Mouse (Mus musculus) intestine, embryonic 15.5 days (tissue): ENCODE measurements at regions not wholly inside any gene's neighbourhood (a gene's known extent, or its start where the extent isn't known, plus 50 kb on each side); places are given as distances from the start of the nearest gene placed in this dataset.

Source experiments
- ATAC-seq: fragments of 200-750 bp; cut with Nextera tagmentation; 2 replicates; pipeline ENCODE4 v1.8.0; 2017; ENCODE audit warnings: moderate TSS enrichment, moderate library complexity
- H3K27ac ChIP-seq: fragments of 300-500 bp; sonication (generic); 2 replicates; pipeline ENCODE4 v1.5.1; 2015; ENCODE audit warnings: mild to moderate bottlenecking, inconsistent platforms
- H3K27me3 ChIP-seq: fragments of 300-500 bp; sonication (generic); replicated peaks from 2 replicates; pipeline ENCODE4 v1.6.1; 2015; ENCODE audit warnings: inconsistent platforms
- H3K36me3 ChIP-seq: fragments of 300-500 bp; sonication (generic); 2 replicates; pipeline ENCODE4 v1.6.1; 2015; ENCODE audit warnings: inconsistent platforms
- H3K4me1 ChIP-seq: fragments of 300-500 bp; sonication (generic); replicated peaks from 2 replicates; pipeline ENCODE4 v1.6.1; 2015; ENCODE audit warnings: inconsistent platforms
- H3K4me2 ChIP-seq: fragments of 300-500 bp; sonication (generic); replicated peaks from 2 replicates; pipeline ENCODE4 v1.6.1; 2015; ENCODE audit warnings: mild to moderate bottlenecking, inconsistent platforms
- H3K4me3 ChIP-seq: fragments of 300-500 bp; sonication (generic); replicated peaks from 2 replicates; pipeline ENCODE4 v1.5.1; 2015; ENCODE audit warnings: inconsistent platforms
- H3K9ac ChIP-seq: fragments of 300-500 bp; sonication (generic); 2 replicates; pipeline ENCODE4 v1.6.1; 2015; ENCODE audit warnings: inconsistent platforms
- H3K9me3 ChIP-seq: fragments of 300-500 bp; sonication (generic); 2 replicates; pipeline ENCODE4 v1.6.1; 2016; ENCODE audit warnings: inconsistent platforms
- WGBS: fragments of 180-500 bp; shearing (Covaris S2); methylation state at CpG from one replicate; pipeline ENCODE4 v1.1.7; 2015; 5-methylcytosine and 5-hydroxymethylcytosine counted together

DNA sequence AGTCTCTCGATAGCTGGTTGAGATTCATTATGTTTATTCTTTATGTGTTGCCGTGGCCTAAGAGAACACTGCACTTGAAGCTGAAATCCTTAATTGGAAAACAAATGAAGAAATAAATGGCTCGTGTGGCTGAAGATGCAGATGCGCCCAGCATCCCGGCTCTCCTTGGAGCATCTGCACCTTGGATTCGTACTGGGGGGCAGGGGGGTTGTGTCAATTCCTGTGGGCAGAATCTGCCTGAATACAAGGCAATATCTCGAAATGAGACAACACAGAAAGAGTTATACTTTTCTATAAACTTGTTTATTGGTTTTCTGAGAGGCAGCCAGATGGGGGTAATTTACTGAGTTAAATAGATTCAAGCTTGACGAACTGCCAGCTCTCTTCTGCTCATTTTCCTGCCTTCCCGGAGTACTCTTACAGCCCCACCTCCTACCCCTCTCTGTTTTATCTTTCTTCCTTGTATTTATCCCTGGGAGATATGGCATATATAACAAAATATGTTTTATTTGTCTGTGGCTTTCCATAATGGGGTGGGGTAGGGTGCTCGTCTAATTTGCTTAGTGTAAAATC lies 229.1 kb downstream of the Pmp22 start:
- Histone ChIP-seq H3K36me3 (no peaks in the 10 kb centered on the region), H3K4me1 (no peaks in the 10 kb centered on the region), H3K9me3 (no peaks in the 10 kb centered on the region), H3K9ac (no peak overlapping the region), H3K27me3 (no peaks in the 10 kb centered on the region), H3K27ac (no peak overlapping the region), H3K4me2 (no peak overlapping the region), H3K4me3 (no peak overlapping the region)
- WGBS: 64% methylated on average over 10 of the region's 10 CpGs
- no peak for ATAC-seq

DNA sequence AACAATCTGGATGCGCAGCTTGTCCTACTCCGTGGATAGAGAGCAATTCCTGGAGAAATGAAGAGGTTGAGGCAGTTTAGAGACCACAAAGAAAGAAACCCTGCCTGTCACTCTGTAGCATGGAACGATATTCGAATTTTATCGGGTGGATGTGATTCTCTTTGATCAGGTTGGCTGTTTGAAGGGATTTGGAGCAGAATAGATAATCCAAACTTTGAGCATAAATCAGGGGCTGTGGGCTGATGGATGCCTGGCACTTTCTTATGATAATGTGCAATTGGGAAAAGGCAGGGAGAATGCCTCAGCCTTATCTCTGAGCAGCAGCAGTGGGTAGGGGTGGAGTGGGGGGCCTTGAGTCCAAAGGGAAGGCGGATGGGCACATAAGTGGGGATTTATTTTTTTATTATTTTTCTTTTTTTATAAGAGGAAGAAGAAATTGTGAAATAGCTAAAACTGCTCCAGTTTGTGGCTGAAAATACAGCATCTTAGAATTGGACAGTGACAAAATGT lies 239.0 kb downstream of the Pmp22 start:
- H3K4me3 ChIP-seq: no peak overlapping the region
- no peak overlapping the region for H3K4me2 ChIP-seq
- 88% methylated on average over 6 of the region's 6 CpGs for WGBS
- no peaks in the 10 kb centered on the region for H3K27me3 ChIP-seq
- no peaks in the 10 kb centered on the region for H3K9me3 ChIP-seq
- H3K4me1 ChIP-seq: no peaks in the 10 kb centered on the region
- H3K36me3 ChIP-seq: no peaks in the 10 kb centered on the region
- H3K9ac ChIP-seq: no peak overlapping the region
- no peak overlapping the region for H3K27ac ChIP-seq
- ATAC-seq: no peak

DNA sequence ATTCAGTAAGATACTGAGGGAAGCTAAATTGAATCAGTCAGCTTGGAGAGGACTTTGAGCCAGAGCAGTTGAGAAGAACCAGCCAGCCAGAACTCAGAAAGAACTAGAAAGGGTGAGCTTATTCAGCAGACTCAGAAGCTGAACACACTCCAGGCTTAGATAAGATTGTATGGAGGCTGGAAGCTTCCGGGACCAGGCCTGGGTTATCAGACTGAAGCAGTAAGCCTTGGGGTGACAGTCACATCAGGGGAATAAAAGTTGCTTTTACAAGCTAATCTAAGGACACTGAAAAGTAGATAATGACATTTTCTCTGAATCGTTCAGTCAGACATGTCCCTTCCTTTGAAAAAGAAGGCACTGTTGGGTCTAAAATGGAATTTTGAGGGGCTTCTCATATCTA lies 240.7 kb downstream of the Pmp22 start:
- Histone ChIP-seq H3K4me2 (no peak overlapping the region), H3K36me3 (no peaks in the 10 kb centered on the region), H3K4me3 (no peak overlapping the region), H3K27me3 (no peaks in the 10 kb centered on the region), H3K27ac (no peak overlapping the region), H3K4me1 (no peaks in the 10 kb centered on the region), H3K9me3 (no peaks in the 10 kb centered on the region), H3K9ac (no peak overlapping the region)
- WGBS: 74% methylated on average over 2 of the region's 2 CpGs
- ATAC-seq: no peak

DNA sequence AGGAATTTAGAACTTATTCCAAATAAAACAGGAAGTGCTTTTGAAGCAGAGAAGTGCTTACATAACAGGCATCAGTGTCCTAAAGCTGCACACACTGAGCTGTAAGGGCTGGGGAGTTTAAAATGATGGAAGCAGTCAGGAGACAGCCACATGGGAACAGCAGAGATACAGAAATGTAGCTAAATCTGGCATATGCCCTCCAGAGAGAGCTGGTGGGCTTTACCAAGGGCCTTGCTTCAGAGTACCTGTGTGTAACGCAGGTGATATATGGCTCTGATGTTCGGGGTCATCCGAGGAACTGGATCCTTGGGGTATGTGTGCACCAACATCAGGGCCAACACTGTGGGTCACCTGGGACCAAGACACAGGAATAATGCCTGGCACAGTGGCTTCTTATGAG lies 247.5 kb downstream of the Pmp22 start:
- no peak overlapping the region for H3K4me3 ChIP-seq
- H3K9me3 ChIP-seq: no peaks in the 10 kb centered on the region
- no peaks in the 10 kb centered on the region for H3K36me3 ChIP-seq
- WGBS: 90% methylated on average over 3 of the region's 3 CpGs
- no peak overlapping the region for H3K27ac ChIP-seq
- no peaks in the 10 kb centered on the region for H3K4me1 ChIP-seq
- no peak for ATAC-seq
- H3K9ac ChIP-seq: no peak overlapping the region
- H3K4me2 ChIP-seq: no peak overlapping the region
- H3K27me3 ChIP-seq: no peaks in the 10 kb centered on the region

DNA sequence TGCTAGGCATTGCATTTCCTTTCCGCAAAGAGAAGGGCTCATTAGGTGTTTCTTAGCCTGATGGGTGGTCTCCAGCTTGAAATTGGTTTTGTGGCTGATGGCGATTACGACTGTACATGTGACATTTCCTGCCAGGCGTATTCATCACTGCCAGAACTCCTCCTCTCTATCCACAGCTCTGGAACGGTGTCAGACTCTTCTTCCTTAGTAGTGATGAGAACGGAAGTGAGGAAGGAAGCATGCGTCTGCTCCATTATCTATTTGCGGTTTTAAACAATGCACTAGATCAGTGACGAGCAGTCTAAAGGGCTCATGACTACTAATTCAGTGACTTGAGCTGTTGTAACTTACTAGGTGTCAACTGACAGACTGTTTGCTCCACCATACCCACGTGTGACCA lies 248.2 kb downstream of the Pmp22 start:
- no peaks in the 10 kb centered on the region for H3K9me3 ChIP-seq
- H3K4me3 ChIP-seq: no peak overlapping the region
- ATAC-seq: no peak
- no peaks in the 10 kb centered on the region for H3K36me3 ChIP-seq
- H3K4me1 ChIP-seq: no peaks in the 10 kb centered on the region
- WGBS: 64% methylated on average over 10 of the region's 10 CpGs
- no peak overlapping the region for H3K9ac ChIP-seq
- H3K27ac ChIP-seq: no peak overlapping the region
- no peak overlapping the region for H3K4me2 ChIP-seq
- no peaks in the 10 kb centered on the region for H3K27me3 ChIP-seq

DNA sequence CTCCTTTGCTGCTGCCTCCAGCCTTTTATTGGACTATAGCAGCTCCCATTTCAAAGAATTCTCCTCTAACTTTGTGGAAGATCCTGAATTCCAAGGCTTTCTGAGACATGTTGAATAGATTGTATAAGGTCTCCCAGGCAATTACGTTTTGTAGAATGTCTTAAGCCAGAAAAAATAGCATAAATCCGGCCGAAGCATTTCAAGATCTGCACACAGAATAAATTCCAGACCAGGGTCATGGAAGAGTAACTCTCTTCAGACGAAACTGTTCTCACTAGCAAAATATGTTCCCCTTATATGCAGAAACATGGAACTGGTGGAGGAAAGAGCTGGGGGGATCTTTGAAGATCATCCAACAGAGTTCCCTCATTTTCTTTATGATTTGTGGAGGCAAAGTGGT lies 259.5 kb downstream of the Pmp22 start:
- Histone ChIP-seq H3K36me3 (no peaks in the 10 kb centered on the region), H3K4me3 (no peak overlapping the region), H3K27ac (no peak overlapping the region), H3K4me1 (no peaks in the 10 kb centered on the region), H3K9ac (no peak overlapping the region), H3K4me2 (no peak overlapping the region), H3K9me3 (no peaks in the 10 kb centered on the region), H3K27me3 (no peaks in the 10 kb centered on the region)
- 67% methylated on average over 4 of the region's 4 CpGs for WGBS
- ATAC-seq: no peak

DNA sequence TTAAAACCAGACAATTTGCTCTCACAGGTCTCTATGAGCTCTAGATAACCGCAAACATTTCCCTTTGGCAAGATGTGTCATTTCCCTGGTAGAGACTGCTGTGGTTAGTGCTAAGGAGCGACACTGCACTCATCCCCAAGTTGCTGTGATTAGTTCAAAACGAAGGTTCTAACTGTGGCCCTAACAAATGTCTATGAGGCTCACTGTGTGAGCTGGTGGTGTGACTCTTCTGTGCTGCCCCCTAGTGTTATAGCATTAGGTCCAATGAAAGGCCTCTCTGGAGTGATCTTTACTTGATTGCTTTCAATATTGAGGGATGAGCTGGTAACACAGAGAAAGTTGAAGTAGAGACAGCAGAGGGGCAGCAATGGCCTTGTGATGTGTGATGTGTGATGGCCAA lies 262.7 kb downstream of the Pmp22 start:
- Histone ChIP-seq H3K4me2 (no peak overlapping the region), H3K27me3 (no peaks in the 10 kb centered on the region), H3K4me1 (no peaks in the 10 kb centered on the region), H3K4me3 (no peak overlapping the region), H3K9ac (no peak overlapping the region), H3K9me3 (no peaks in the 10 kb centered on the region), H3K27ac (no peak overlapping the region), H3K36me3 (no peaks in the 10 kb centered on the region)
- ATAC-seq: no peak
- WGBS: 61% methylated on average over 3 of the region's 3 CpGs

DNA sequence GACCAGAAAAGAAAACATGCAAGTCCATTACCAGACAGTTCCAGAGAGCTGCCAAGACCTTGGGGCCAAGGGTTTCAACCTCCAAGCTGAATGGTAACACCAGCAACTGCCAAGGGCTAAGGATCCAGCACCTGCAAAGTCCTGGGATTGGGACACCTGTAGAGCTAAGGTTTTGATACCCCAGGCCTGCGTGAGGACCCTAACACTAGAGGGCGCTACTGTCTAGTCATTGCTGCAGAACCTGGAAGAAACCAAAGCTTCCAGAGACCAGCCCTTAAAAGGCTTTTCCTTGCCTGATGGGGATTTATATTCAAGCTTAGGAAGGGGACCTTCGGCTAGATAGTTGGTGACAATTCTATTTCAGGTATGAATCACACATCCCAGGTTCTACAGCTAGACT lies 263.6 kb downstream of the Pmp22 start:
- Histone ChIP-seq H3K27ac (no peak overlapping the region), H3K4me1 (no peaks in the 10 kb centered on the region), H3K4me2 (no peak overlapping the region), H3K9ac (no peak overlapping the region), H3K27me3 (no peaks in the 10 kb centered on the region), H3K4me3 (no peak overlapping the region), H3K9me3 (no peaks in the 10 kb centered on the region), H3K36me3 (no peaks in the 10 kb centered on the region)
- ATAC-seq: no peak
- 69% methylated on average over 3 of the region's 3 CpGs for WGBS

DNA sequence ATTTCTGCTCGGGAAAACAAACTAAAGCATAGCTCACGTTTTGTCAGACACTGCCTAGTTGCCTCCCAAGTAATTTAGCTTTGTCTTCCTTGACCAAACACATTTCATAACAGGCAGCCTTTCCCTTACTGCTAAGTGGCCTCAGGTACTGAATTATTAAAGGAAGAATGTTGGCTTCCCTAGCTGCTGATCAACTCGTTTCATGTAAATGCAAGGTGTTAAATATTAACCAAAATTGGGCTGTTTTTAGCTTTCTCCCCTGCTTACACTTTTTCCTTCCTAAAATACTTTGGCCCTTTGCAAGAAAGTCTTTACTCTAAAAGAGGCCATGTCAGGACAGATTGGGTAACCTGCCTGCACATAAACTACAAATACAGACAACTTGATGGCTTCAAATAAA lies 265.4 kb downstream of the Pmp22 start:
- Histone ChIP-seq H3K9me3 (no peaks in the 10 kb centered on the region), H3K4me1 (no peaks in the 10 kb centered on the region), H3K27ac (no peak overlapping the region), H3K9ac (no peak overlapping the region), H3K36me3 (no peaks in the 10 kb centered on the region), H3K4me3 (no peak overlapping the region), H3K27me3 (no peaks in the 10 kb centered on the region), H3K4me2 (no peak overlapping the region)
- no peak for ATAC-seq
- WGBS: 32% methylated on average over 3 of the region's 3 CpGs

DNA sequence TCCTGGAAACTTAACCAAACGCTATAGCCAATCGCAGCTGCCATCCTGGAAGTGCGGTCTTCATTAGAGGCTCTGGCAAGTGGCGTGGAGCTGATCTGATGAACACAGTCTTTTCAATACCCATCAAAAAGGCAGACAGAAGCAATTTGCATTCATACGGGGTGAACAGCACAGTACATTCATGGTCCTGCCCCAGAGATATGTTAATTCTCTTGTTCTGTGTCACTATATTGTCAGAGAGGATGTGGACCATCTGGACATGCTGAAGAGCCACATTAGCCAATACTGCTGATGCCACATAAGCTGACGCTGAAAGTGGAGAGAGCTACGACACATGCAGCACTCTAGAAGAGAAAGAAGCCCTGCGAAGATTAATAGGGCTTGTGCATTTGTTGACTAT lies 267.6 kb downstream of the Pmp22 start:
- Histone ChIP-seq H3K27me3 (no peaks in the 10 kb centered on the region), H3K9me3 (no peaks in the 10 kb centered on the region), H3K4me1 (no peaks in the 10 kb centered on the region), H3K4me3 (no peak overlapping the region), H3K36me3 (no peaks in the 10 kb centered on the region), H3K27ac (no peak overlapping the region), H3K9ac (no peak overlapping the region), H3K4me2 (no peak overlapping the region)
- no peak for ATAC-seq
- 70% methylated on average over 8 of the region's 8 CpGs for WGBS

DNA sequence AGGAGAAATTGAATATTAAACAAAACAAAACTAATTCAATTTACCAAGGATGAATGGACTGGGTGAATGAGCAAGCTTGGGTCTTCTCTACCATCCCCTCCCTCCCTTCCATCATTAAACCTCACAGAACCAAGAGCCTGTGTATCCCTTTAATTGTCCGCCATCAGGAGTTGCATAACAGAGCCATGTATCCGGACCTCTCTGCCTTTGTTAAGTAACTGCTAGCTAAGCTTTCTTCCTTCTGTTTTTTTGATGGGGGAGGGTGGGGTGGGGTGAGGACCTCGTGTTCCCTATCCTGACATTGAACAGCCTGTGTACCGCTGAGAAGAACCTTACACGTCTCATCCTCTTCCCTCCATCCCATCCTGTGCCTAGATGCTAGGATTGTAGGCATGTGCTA lies 274.0 kb downstream of the Pmp22 start:
- no peak for ATAC-seq

DNA sequence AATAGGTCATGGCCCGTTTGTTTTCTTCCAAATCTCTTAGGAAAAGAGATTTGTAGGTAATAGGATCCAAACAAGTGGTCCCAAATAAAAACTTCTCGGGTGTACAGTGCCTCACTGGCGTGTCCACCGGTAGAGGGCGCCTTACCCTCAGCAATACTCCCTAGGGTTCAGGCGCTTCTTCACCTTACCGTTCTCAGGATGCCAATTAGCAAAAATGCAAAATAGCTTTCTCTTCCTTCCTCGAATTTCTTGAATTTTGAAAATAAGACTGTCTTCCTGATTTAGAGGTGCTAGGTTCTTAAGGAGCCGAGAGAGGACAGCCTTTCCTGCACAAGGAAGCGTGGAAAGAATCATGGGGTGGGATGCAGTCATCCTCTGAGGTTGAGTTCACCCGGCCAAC lies 275.9 kb downstream of the Pmp22 start:
- H3K9ac ChIP-seq: no peak overlapping the region
- H3K9me3 ChIP-seq: no peaks in the 10 kb centered on the region
- H3K4me2 ChIP-seq: no peak overlapping the region
- 17% methylated on average over 11 of the region's 11 CpGs for WGBS
- H3K36me3 ChIP-seq: no peaks in the 10 kb centered on the region
- no peaks in the 10 kb centered on the region; the same call in 1 of the 2 replicates for H3K27me3 ChIP-seq
- H3K4me1 ChIP-seq: no peaks in the 10 kb centered on the region
- peak; percentile 66; the same call in 1 of the 2 replicates for ATAC-seq
- no peak overlapping the region for H3K27ac ChIP-seq
- H3K4me3 ChIP-seq: no peak overlapping the region

More for the DNA sequence above, 274.0 kb downstream of the Pmp22 start:
- 67% methylated on average over 5 of the region's 5 CpGs for WGBS
- no peaks in the 10 kb centered on the region for H3K4me1 ChIP-seq
- H3K36me3 ChIP-seq: no peaks in the 10 kb centered on the region
- H3K4me2 ChIP-seq: no peak overlapping the region
- H3K9ac ChIP-seq: no peak overlapping the region
- H3K27me3 ChIP-seq: no peaks in the 10 kb centered on the region; the same call in 1 of the 2 replicates
- H3K4me3 ChIP-seq: no peak overlapping the region
- H3K9me3 ChIP-seq: no peaks in the 10 kb centered on the region
- no peak overlapping the region for H3K27ac ChIP-seq

DNA sequence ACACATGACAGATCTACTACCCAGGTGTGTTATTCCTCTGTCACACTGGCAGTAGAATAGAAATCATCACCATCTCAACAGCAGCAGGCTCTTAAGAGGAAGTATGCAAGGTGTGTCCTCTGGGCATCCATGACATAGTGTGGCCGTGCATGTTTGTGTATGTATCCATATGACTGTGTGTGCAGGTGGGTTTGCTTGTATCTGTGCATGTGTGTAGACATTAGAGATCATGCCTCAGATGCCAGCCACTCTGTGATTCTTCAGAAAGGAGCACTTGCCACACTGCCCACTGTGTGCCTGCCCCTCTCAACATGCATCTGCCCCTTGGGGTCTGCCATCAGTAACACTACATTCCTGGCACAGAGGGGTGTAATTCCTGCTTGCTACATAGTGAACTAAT lies 280.6 kb downstream of the Pmp22 start:
- WGBS: 92% methylated on average over 1 of the region's 1 CpGs

More for the DNA sequence above, 280.6 kb downstream of the Pmp22 start:
- Histone ChIP-seq H3K36me3 (no peaks in the 10 kb centered on the region), H3K27me3 (no peaks in the 10 kb centered on the region), H3K27ac (no peak overlapping the region), H3K4me3 (no peak overlapping the region), H3K9me3 (no peaks in the 10 kb centered on the region), H3K4me2 (no peak overlapping the region), H3K9ac (no peak overlapping the region), H3K4me1 (no peaks in the 10 kb centered on the region; the same call in 1 of the 2 replicates)
- no peak for ATAC-seq
